Mouse (Mus musculus) heart, embryonic 14.5 days (tissue): ENCODE data around the gene Bicral. TPM values are rescaled to one million over a fixed set of nuclear protein-coding genes. Genes with fewer than 3 reads are reported as not detected.

Experiments used
- ATAC-seq: fragments of 200-750 bp; cut with Nextera tagmentation; 2 replicates; pipeline ENCODE4 v1.8.0; 2017; ENCODE audit warnings: low read depth, moderate TSS enrichment; ENCODE audit not compliant: insufficient number of reproducible peaks, insufficient read depth, low FRiP score
- H3K27ac ChIP-seq, 2 experiments: fragments of 200-500 bp in 1 of 2; fragments of 300-500 bp in 1 of 2; sonication (generic) in 1 of 2; replicated peaks in 1 of 2; 2 replicates each; pipeline ENCODE4 v1.5.1; 2012 to 2014; ENCODE audit warnings: low read depth in 2 of 2, low read length in 2 of 2, control low read depth in 1 of 2, mild to moderate bottlenecking in 1 of 2, mixed read lengths in 1 of 2; ENCODE audit not compliant: control insufficient read depth in 1 of 2, insufficient read depth in 1 of 2
- H3K27me3 ChIP-seq: fragments of 300-500 bp; sonication (generic); 2 replicates; pipeline ENCODE4 v1.6.1; 2014; ENCODE audit warnings: mild to moderate bottlenecking, low read length, control low read depth; ENCODE audit not compliant: control insufficient read depth, insufficient read depth
- H3K36me3 ChIP-seq: fragments of 300-500 bp; sonication (generic); 2 replicates; pipeline ENCODE4 v1.6.1; 2014; ENCODE audit warnings: mild to moderate bottlenecking, control low read depth, low read length, mixed read lengths; ENCODE audit not compliant: control insufficient read depth, insufficient read depth
- H3K4me1 ChIP-seq, 2 experiments: fragments of 200-500 bp in 1 of 2; fragments of 300-500 bp in 1 of 2; sonication (generic) in 1 of 2; 2 replicates each; pipeline ENCODE4 v1.6.1; 2012 to 2014; ENCODE audit warnings: low read length in 2 of 2, control low read depth in 1 of 2, mixed read lengths in 1 of 2; ENCODE audit not compliant: control insufficient read depth in 2 of 2, insufficient read depth in 2 of 2
- H3K4me2 ChIP-seq: fragments of 300-500 bp; sonication (generic); 2 replicates; pipeline ENCODE4 v1.6.1; 2014; ENCODE audit warnings: mild to moderate bottlenecking, low read length
- H3K4me3 ChIP-seq, 2 experiments: fragments of 200-500 bp in 1 of 2; fragments of 300-500 bp in 1 of 2; sonication (generic) in 1 of 2; 2 replicates each; pipeline ENCODE4 v1.5.1; 2012 to 2014; ENCODE audit warnings: low read length in 2 of 2, mild to moderate bottlenecking in 2 of 2, control low read depth in 1 of 2, low read depth in 1 of 2, moderate library complexity in 1 of 2; ENCODE audit not compliant: control insufficient read depth in 1 of 2, insufficient read depth in 1 of 2
- H3K9ac ChIP-seq: fragments of 300-500 bp; sonication (generic); 2 replicates; pipeline ENCODE4 v1.6.1; 2014; ENCODE audit warnings: mild to moderate bottlenecking, low read length
- H3K9me3 ChIP-seq: fragments of 300-500 bp; sonication (generic); 2 replicates; pipeline ENCODE4 v1.6.1; 2016; ENCODE audit warnings: low read length, control low read depth; ENCODE audit not compliant: control insufficient read depth
- WGBS: fragments of 180-500 bp; shearing (Covaris S2); extraction: QIAGEN DNeasy Blood & Tissue Kit; methylation state at CpG from one replicate; pipeline ENCODE4 v1.1.7; 2014; 5-methylcytosine and 5-hydroxymethylcytosine counted together
- polyA plus RNA-seq: library from polyadenylated mRNA; unstranded; fragments of >200 nt; fragmentation: Nextera tagmentation; extraction: Ambion mirVana; gene quantifications from 2 replicates; pipeline ENCODE4 v1.2.1, GENCODE M21; 2014

The Bicral gene
- polyA plus RNA-seq, 1 experiment from 2014 or later, result 6.4 TPM

- peak overlapping the region; percentile 83 for H3K4me2 ChIP-seq
- no peak overlapping the region for H3K27ac ChIP-seq
- H3K27me3 ChIP-seq, result no peaks in the 10 kb centered on the region
- H3K4me1 ChIP-seq, result peaks cover 5 to 8% of the 10 kb centered on the region in 2 experiments
- 92% methylated on average over 4 of the region's 4 CpGs for WGBS
- H3K9me3 ChIP-seq, result no peaks in the 10 kb centered on the region
- ATAC-seq, result no peak
- peak overlapping the region; percentile 80 for H3K9ac ChIP-seq
- H3K4me3 ChIP-seq, result peak overlapping the region in 1 of 2 experiments; percentile 70; a peak in 1 of 4 replicates
- H3K36me3 ChIP-seq, result peaks cover 19% of the 10 kb centered on the region
Measured at GRCm38 (mm10) chr17:46750580-46750979, 107.7 kb downstream of the Bicral start.

GRCm38 (mm10) chr17:46749282-46749681 lies 109.0 kb downstream of the Bicral start:
- 86% methylated on average over 5 of the region's 5 CpGs for WGBS
- Histone ChIP-seq H3K36me3 (peaks cover 26% of the 10 kb centered on the region), H3K4me2 (no peak overlapping the region), H3K9me3 (no peaks in the 10 kb centered on the region), H3K4me3 (no peak overlapping the region), H3K9ac (no peak overlapping the region), H3K27ac (no peak overlapping the region), H3K4me1 (peaks cover 5 to 8% of the 10 kb centered on the region in 2 experiments), H3K27me3 (no peaks in the 10 kb centered on the region)
- ATAC-seq, result no peak

Other genes starting within 250 kb of the Bicral start
- 12.8 and 21.3 TPM in 2 replicates for gene Ptk7, start 229.0 kb downstream of the Bicral start, polyA plus RNA-seq
- 20.3 and 21.4 TPM in 2 replicates for gene Klc4, start 212.5 kb downstream of the Bicral start, polyA plus RNA-seq
- 116 and 122 TPM in 2 replicates for gene Mrpl2, start 212.3 kb downstream of the Bicral start, polyA plus RNA-seq
- 31.3 and 34.3 TPM in 2 replicates for gene Cul7, start 208.1 kb downstream of the Bicral start, polyA plus RNA-seq
- gene Rrp36, start 184.1 kb downstream of the Bicral start, polyA plus RNA-seq, result 33.9 and 36.9 TPM in 2 replicates
- gene Mea1, start 179.7 kb downstream of the Bicral start, polyA plus RNA-seq, result 125 and 129 TPM in 2 replicates
- 145 and 157 TPM in 2 replicates for gene Klhdc3, start 177.6 kb downstream of the Bicral start, polyA plus RNA-seq
- 42.7 and 46.3 TPM in 2 replicates for gene Ppp2r5d, start 153.4 kb downstream of the Bicral start, polyA plus RNA-seq
- 10.4 and 10.5 TPM in 2 replicates for gene Pex6, start 147.0 kb downstream of the Bicral start, polyA plus RNA-seq
- gene Gnmt, start 129.3 kb downstream of the Bicral start, polyA plus RNA-seq, result 1.6 TPM in 2 replicates
- 41.6 and 43.7 TPM in 2 replicates for gene Cnpy3, start 106.3 kb downstream of the Bicral start, polyA plus RNA-seq
- 0.15 TPM in 1 of 2 replicates, not detected in the other for gene Ptcra, start 94.8 kb downstream of the Bicral start, polyA plus RNA-seq
- gene 2310039H08Rik, start 85.8 kb downstream of the Bicral start, polyA plus RNA-seq, result 59.3 and 67.8 TPM in 2 replicates
- gene Rpl7l1, start 75.8 kb downstream of the Bicral start, polyA plus RNA-seq, result 84.6 and 86.7 TPM in 2 replicates
- 53.1 and 54.7 TPM in 2 replicates for gene Tbcc, start 32.2 kb upstream of the Bicral start, polyA plus RNA-seq
- not detected in 2 replicates for gene Prph2, start 52.0 kb upstream of the Bicral start, polyA plus RNA-seq
- 21.6 and 26.2 TPM in 2 replicates for gene Ubr2, start 152.1 kb upstream of the Bicral start, polyA plus RNA-seq